Mouse (Mus musculus) heart, embryonic 10.5 days (tissue): Measurements from ENCODE around the gene Cib1. TPM values are rescaled to one million over a fixed set of nuclear protein-coding genes. Genes with fewer than 3 reads are reported as not detected.

Experiments used
- DNase-seq: peaks from one replicate; pipeline ENCODE4 v3.0.0-alpha.2; 2017; ENCODE audit warnings: low spot score
- H3K27ac ChIP-seq: fragments of 300-500 bp; sonication (generic); 2 replicates; pipeline ENCODE4 v1.5.1; 2016; ENCODE audit warnings: mild to moderate bottlenecking
- H3K27me3 ChIP-seq: fragments of 300-500 bp; sonication (generic); 2 replicates; pipeline ENCODE4 v1.6.1; 2016; ENCODE audit warnings: mild to moderate bottlenecking; ENCODE audit not compliant: poor library complexity, insufficient read depth, severe bottlenecking
- H3K36me3 ChIP-seq: fragments of 300-500 bp; sonication (generic); 2 replicates; pipeline ENCODE4 v1.6.1; 2016; ENCODE audit warnings: mild to moderate bottlenecking, moderate library complexity
- H3K4me1 ChIP-seq: fragments of 300-500 bp; sonication (generic); 2 replicates; pipeline ENCODE4 v1.6.1; 2016; ENCODE audit warnings: mild to moderate bottlenecking
- H3K4me3 ChIP-seq: fragments of 300-500 bp; sonication (generic); 2 replicates; pipeline ENCODE4 v1.5.1; 2016; ENCODE audit warnings: mild to moderate bottlenecking, moderate library complexity
- H3K9me3 ChIP-seq: fragments of 300-500 bp; sonication (generic); 2 replicates; pipeline ENCODE4 v1.6.1; 2016; ENCODE audit warnings: mild to moderate bottlenecking, moderate library complexity
- WGBS: fragments of 180-500 bp; shearing (Covaris S2); methylation state at CpG from one replicate; pipeline ENCODE4 v1.1.7; 2016; 5-methylcytosine and 5-hydroxymethylcytosine counted together
- polyA plus RNA-seq: library from polyadenylated mRNA; unstranded; fragments of >200 nt; fragmentation: Nextera tagmentation; extraction: Ambion mirVana; gene quantifications from 2 replicates; pipeline ENCODE4 v1.2.1, GENCODE M21; 2016

Cib1 gene
- polyA plus RNA-seq, 1 experiment from 2014 or later, result 74.9 TPM

- DNase-seq, result no peak
- H3K27me3 ChIP-seq, result no peaks in the 10 kb centered on the region
- no peak overlapping the region for H3K4me3 ChIP-seq
- H3K4me1 ChIP-seq, result no peaks in the 10 kb centered on the region
- H3K9me3 ChIP-seq, result no peaks in the 10 kb centered on the region
- no peak overlapping the region for H3K27ac ChIP-seq
- WGBS, result 90% methylated on average over 4 of the region's 4 CpGs
- peaks cover 85% of the 10 kb centered on the region for H3K36me3 ChIP-seq
These were observed 11.3 kb downstream of the Cib1 start for GRCm38 (mm10) chr7:80221179-80221750.

- no peak for DNase-seq
- no peak overlapping the region for H3K4me3 ChIP-seq
- H3K36me3 ChIP-seq, result peaks cover 87% of the 10 kb centered on the region
- 92% methylated on average over 9 of the region's 9 CpGs for WGBS
- no peak overlapping the region for H3K27ac ChIP-seq
- no peaks in the 10 kb centered on the region for H3K9me3 ChIP-seq
- peaks cover under 1% of the 10 kb centered on the region; the same call in 1 of the 2 replicates for H3K4me1 ChIP-seq
- no peaks in the 10 kb centered on the region for H3K27me3 ChIP-seq
These were observed 12.3 kb downstream of the Cib1 start for GRCm38 (mm10) chr7:80220237-80220797.

DNA sequence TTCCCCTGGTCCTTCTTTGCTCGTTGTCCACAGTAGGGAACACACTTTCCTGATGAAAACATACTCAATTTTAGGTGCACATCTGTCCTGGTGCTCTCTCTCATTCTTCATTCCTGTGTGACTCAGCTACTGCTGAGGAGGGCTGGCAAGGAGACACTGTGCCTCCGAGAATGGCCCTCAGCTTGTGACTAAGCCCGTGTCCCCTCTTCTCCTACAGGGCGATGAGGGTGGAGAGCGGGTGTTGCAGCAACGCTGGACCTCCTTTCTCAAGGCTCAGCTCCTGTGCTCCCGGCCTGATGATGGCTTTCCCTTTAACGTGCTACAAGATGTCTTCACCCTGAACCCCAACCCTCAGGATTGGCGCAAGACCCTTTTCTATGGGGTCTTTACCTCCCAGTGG lies 13.9 kb downstream of the Cib1 start:
- no peak for DNase-seq
- WGBS, result 91% methylated on average over 9 of the region's 9 CpGs
- Histone ChIP-seq H3K4me1 (peaks cover 3% of the 10 kb centered on the region; the same call in 1 of the 2 replicates), H3K9me3 (no peaks in the 10 kb centered on the region), H3K27ac (no peak overlapping the region), H3K27me3 (no peaks in the 10 kb centered on the region), H3K4me3 (no peak overlapping the region), H3K36me3 (peaks cover 75% of the 10 kb centered on the region)

GRCm38 (mm10) chr7:80216566-80216965 lies 16.0 kb downstream of the Cib1 start:
- Histone ChIP-seq H3K4me1 (peaks cover 9% of the 10 kb centered on the region; the same call in 1 of the 2 replicates), H3K27ac (no peak overlapping the region), H3K27me3 (no peaks in the 10 kb centered on the region), H3K9me3 (no peaks in the 10 kb centered on the region), H3K36me3 (peaks cover 77% of the 10 kb centered on the region), H3K4me3 (no peak overlapping the region)
- 85% methylated on average over 8 of the region's 8 CpGs for WGBS
- DNase-seq, result no peak

DNA sequence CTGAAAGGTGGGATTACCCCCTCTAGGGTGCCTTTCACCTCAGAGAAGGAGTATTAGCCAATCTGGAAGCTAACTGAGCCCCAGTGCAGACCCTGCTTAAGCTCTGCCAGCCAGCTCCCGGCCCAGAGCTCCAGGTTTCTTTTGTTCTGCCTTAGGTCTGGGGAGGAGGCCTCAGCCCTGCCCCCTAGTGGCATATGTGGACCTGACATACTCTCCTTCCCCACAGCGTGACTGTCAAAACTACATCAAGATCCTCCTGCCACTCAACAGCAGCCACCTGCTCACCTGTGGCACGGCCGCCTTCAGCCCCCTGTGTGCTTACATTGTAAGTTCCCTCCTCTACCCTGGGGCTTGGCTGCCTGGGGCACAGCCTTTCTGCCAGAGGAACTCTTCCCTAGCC lies 17.2 kb downstream of the Cib1 start:
- no peaks in the 10 kb centered on the region for H3K9me3 ChIP-seq
- peak; percentile 85 for DNase-seq
- no peak overlapping the region for H3K4me3 ChIP-seq
- H3K36me3 ChIP-seq, result peaks cover 65% of the 10 kb centered on the region
- peak overlapping the region; percentile 70; the same call in 1 of the 2 replicates for H3K27ac ChIP-seq
- H3K27me3 ChIP-seq, result no peaks in the 10 kb centered on the region
- H3K4me1 ChIP-seq, result peaks cover 9% of the 10 kb centered on the region; the same call in 1 of the 2 replicates
- WGBS, result 21% methylated on average over 4 of the region's 4 CpGs

GRCm38 (mm10) chr7:80214459-80214858 lies 18.2 kb downstream of the Cib1 start:
- no peaks in the 10 kb centered on the region for H3K9me3 ChIP-seq
- WGBS, result 81% methylated on average over 8 of the region's 8 CpGs
- H3K27ac ChIP-seq, result no peak overlapping the region
- no peak for DNase-seq
- H3K4me3 ChIP-seq, result no peak overlapping the region
- H3K27me3 ChIP-seq, result no peaks in the 10 kb centered on the region
- peaks cover 56% of the 10 kb centered on the region for H3K36me3 ChIP-seq
- H3K4me1 ChIP-seq, result peaks cover 11% of the 10 kb centered on the region

- H3K9me3 ChIP-seq, result no peaks in the 10 kb centered on the region
- peaks cover 20% of the 10 kb centered on the region for H3K4me1 ChIP-seq
- no peaks in the 10 kb centered on the region for H3K27me3 ChIP-seq
- 75% methylated on average over 7 of the region's 7 CpGs for WGBS
- peaks cover 47% of the 10 kb centered on the region for H3K36me3 ChIP-seq
- no peak overlapping the region for H3K4me3 ChIP-seq
- no peak for DNase-seq
- H3K27ac ChIP-seq, result no peak overlapping the region
These were observed 19.0 kb downstream of the Cib1 start for GRCm38 (mm10) chr7:80213604-80214003.

- WGBS, result 86% methylated on average over 4 of the region's 4 CpGs
- Histone ChIP-seq H3K27ac (no peak overlapping the region), H3K4me1 (peaks cover 46% of the 10 kb centered on the region)
These were observed 21.6 kb downstream of the Cib1 start for GRCm38 (mm10) chr7:80210982-80211381.

GRCm38 (mm10) chr7:80209669-80210068 lies 22.9 kb downstream of the Cib1 start:
- no peak overlapping the region for H3K4me3 ChIP-seq

More at GRCm38 (mm10) chr7:80210982-80211381, 21.6 kb downstream of the Cib1 start:
- peaks cover 22% of the 10 kb centered on the region for H3K36me3 ChIP-seq
- DNase-seq, result no peak
- H3K27me3 ChIP-seq, result no peaks in the 10 kb centered on the region
- H3K4me3 ChIP-seq, result no peak overlapping the region
- no peaks in the 10 kb centered on the region for H3K9me3 ChIP-seq

DNA sequence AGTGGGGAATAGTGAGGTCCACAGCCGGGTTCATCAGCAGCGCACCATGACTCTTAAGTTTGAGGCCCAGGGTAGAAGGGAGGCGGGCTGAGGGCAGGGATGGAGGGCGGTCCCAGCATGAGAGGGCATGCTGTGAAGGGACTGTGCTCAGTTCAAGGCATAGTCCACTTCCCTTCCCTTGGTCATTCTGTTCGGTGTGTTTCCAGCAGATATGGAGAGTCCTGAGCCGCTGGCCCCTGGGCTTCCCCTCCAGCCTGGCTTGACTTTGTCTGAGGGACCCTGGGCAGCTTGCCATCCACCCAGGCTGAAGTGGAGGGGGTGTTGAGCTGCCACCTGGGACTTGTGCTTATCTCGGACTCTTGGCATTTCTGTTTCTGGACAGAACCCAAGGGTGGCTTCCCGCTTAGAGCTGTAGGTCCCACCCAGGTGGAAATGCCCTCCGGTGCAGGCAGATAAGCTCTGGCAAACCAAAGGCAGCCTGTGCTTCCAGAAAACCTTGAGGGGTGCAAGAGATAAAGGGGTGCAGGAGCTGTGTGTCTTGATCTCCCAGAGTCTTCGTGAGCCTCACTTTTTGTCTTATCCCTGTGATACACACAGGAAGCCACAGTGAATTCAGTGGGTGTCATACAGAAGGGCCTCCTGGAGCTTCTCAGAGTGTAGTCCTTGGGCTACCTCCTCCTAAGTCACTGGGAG lies 23.7 kb downstream of the Cib1 start:
- H3K4me3 ChIP-seq, result peak overlapping the region; percentile 5; the same call in 1 of the 2 replicates
- H3K36me3 ChIP-seq, result peaks cover 12% of the 10 kb centered on the region
- H3K27ac ChIP-seq, result peak overlapping the region; percentile 12; the same call in 1 of the 2 replicates
- H3K4me1 ChIP-seq, result peaks cover 50% of the 10 kb centered on the region
- DNase-seq, result peak; percentile 87
- H3K9me3 ChIP-seq, result no peaks in the 10 kb centered on the region
- 50% methylated on average over 10 of the region's 10 CpGs for whole genome bisulfite sequencing
- H3K27me3 ChIP-seq, result no peaks in the 10 kb centered on the region

More at GRCm38 (mm10) chr7:80209669-80210068, 22.9 kb downstream of the Cib1 start:
- WGBS, result 74% methylated on average over 6 of the region's 6 CpGs
- H3K27ac ChIP-seq, result 0 out of 2 replicates have a peak overlapping the region, but pooled peaks have one; percentile 37
- H3K27me3 ChIP-seq, result no peaks in the 10 kb centered on the region
- H3K36me3 ChIP-seq, result peaks cover 12% of the 10 kb centered on the region
- H3K4me1 ChIP-seq, result peaks cover 49% of the 10 kb centered on the region
- no peak for DNase-seq
- no peaks in the 10 kb centered on the region for H3K9me3 ChIP-seq

DNA sequence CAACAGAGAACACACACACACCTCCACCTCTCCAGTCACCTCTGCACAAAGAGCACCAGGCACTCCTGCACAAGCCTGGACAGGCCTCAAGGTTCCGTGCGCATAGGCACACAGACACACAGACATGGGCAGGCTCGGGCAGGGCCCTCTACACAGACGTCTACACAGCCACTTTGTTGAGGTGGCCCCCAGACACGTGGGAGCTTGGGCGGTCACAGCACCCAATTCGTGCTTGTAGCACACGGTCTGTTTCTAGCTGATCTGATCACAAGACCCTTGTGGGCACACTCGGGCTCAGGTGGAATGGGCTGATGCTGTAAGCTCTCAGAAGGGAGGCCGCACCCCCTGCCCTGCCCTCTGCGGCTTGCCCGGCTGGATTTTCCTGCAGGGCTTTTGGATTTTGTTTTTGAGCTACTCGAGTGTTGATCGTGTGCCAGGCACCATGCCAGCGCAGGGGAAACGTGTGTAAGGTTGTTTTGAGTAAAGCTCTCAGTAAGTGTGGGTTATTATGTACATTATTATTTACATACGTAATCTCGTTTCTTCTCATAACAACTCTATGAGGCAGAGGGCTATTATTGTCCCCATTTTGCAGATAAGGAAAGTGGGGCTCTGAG lies 24.5 kb downstream of the Cib1 start:
- WGBS, result 73% methylated on average over 18 of the region's 18 CpGs
- H3K27me3 ChIP-seq, result no peaks in the 10 kb centered on the region
- no peak for DNase-seq
- H3K4me3 ChIP-seq, result peak overlapping the region; percentile 5; the same call in 1 of the 2 replicates
- H3K27ac ChIP-seq, result peak overlapping the region; percentile 50; the same call in 1 of the 2 replicates
- H3K9me3 ChIP-seq, result no peaks in the 10 kb centered on the region
- H3K36me3 ChIP-seq, result peaks cover 7% of the 10 kb centered on the region
- peaks cover 56% of the 10 kb centered on the region for H3K4me1 ChIP-seq

GRCm38 (mm10) chr7:80207314-80207731 lies 25.3 kb downstream of the Cib1 start:
- Histone ChIP-seq H3K27ac (peak overlapping the region; percentile 59), H3K9me3 (no peaks in the 10 kb centered on the region), H3K4me3 (no peak overlapping the region), H3K4me1 (peaks cover 58% of the 10 kb centered on the region), H3K27me3 (no peaks in the 10 kb centered on the region), H3K36me3 (peaks cover 6% of the 10 kb centered on the region; the same call in 1 of the 2 replicates)
- WGBS, result 40% methylated on average over 3 of the region's 3 CpGs
- no peak for DNase-seq
